Mouse (Mus musculus): ENCODE measurements around the gene Foxn1.

DNA sequence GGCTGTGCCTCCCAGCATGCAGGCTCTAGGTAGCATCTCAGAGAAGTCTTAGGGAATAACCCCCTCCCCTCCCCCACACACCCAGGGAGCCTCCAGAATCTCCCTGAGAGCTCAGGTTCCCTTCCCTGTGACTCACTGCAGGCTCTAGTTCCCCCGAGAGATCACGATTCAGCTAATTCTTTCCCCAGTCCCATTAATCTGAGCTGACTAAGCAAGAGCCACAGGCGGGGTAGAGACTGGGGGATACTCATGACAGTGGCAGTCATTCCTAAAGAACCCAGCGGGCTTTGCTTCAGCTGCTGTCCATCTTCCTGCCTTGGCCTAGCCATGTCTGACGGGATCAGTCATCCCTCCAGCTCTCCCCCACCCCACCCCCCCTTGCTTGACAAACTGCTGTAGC lies 3.7 kb downstream of the Foxn1 start:
- TF ChIP-seq CTCF (IDR thresholded peaks at IDR 0.05; ENCODE audit: low read depth, low read length): no peak
- TF ChIP-seq POLR2A (IDR thresholded peaks at IDR 0.05; ENCODE audit: borderline replicate concordance, low read depth, low read length): no peak
